Mouse (Mus musculus) cerebellum, postnatal 25 days (tissue): ENCODE measurements around the gene Hist1h3c.

Experiments used
- DNase-seq, 2 experiments: peaks; one replicate each; pipeline ENCODE4 v3.0.0; 2021; ENCODE audit warnings: mixed read lengths in 2 of 2

The Hist1h3c gene

GRCm38 (mm10) chr13:23757211-23757773 is 11.9 kb upstream of the Hist1h3c start:
- peak in 1 of 2 experiments; percentile 16 for DNase-seq

GRCm38 (mm10) chr13:23756790-23757189 is 11.4 kb upstream of the Hist1h3c start, which contains the start of gene Hist1h4b:
Hist1h4b (plus strand) TSS chr13:23757013.
- peak; percentile 76 to 86 for DNase-seq

- DNase-seq = no peak
Observed at GRCm38 (mm10) chr13:23755000-23755399, 9.6 kb upstream of the Hist1h3c start.

- no peak for DNase-seq
Observed at GRCm38 (mm10) chr13:23753314-23754078, 8.1 kb upstream of the Hist1h3c start.

GRCm38 (mm10) chr13:23752742-23753172 is 7.4 kb upstream of the Hist1h3c start:
- DNase-seq = no peak

- DNase-seq = peak; percentile 75 to 89
Observed at GRCm38 (mm10) chr13:23752067-23752741, 6.8 kb upstream of the Hist1h3c start, which contains the start of gene Hist1h3b. Hist1h3b (plus strand) TSS chr13:23752267.

GRCm38 (mm10) chr13:23751478-23751956 is 6.1 kb upstream of the Hist1h3c start:
- no peak for DNase-seq

- peak; percentile 53 to 68 for DNase-seq
Observed at GRCm38 (mm10) chr13:23750839-23751477, 5.6 kb upstream of the Hist1h3c start, which contains the start of gene Hist1h2ab. Hist1h2ab (plus strand) TSS chr13:23751126.

- no peak for DNase-seq
Observed at GRCm38 (mm10) chr13:23749563-23750121, 4.2 kb upstream of the Hist1h3c start.

GRCm38 (mm10) chr13:23747892-23748288 is 2.5 kb upstream of the Hist1h3c start:
- DNase-seq = no peak

GRCm38 (mm10) chr13:23747081-23747891 is 1.9 kb upstream of the Hist1h3c start:
- DNase-seq = peak in 1 of 2 experiments; percentile 17

GRCm38 (mm10) chr13:23746201-23747080 is 1.0 kb upstream of the Hist1h3c start, which contains the start of gene Hist1h2bb:
Hist1h2bb (plus strand) TSS chr13:23746734.
- peak; percentile 71 to 83 for DNase-seq

GRCm38 (mm10) chr13:23744421-23745380 is 701 bp downstream of the Hist1h3c start:
- no peak for DNase-seq

- no peak for DNase-seq
Observed at GRCm38 (mm10) chr13:23743963-23744362, 1.4 kb downstream of the Hist1h3c start.

GRCm38 (mm10) chr13:23743215-23743614 is 2.2 kb downstream of the Hist1h3c start:
- DNase-seq = no peak

- DNase-seq = no peak
Observed at GRCm38 (mm10) chr13:23742007-23742406, 3.4 kb downstream of the Hist1h3c start.

- DNase-seq = no peak
Observed at GRCm38 (mm10) chr13:23740910-23741309, 4.5 kb downstream of the Hist1h3c start.

GRCm38 (mm10) chr13:23740256-23740840 is 5.1 kb downstream of the Hist1h3c start:
- DNase-seq = no peak

GRCm38 (mm10) chr13:23739922-23740252 is 5.5 kb downstream of the Hist1h3c start:
- DNase-seq = no peak
